In the genomic region with DNA sequence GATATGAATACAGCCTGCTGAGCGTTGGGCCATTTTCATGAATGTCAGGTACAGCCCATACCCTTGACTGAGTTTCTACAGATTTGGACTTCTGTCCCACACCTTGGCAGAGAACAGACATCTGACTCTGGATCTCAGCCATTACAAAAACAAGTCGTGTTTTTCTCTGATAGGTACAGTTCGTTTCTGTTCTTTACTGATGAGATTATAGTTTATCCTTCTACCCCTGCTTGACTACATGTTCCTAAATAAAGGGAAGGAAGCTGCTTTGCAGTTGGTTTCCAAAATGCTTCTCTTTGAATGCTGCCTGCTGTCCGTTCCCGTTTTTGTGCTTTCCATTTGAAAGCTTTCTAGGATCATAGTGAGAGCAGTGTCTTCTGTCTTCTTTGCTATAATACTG, we compare ENCODE assay signal across 27 mouse cellular contexts. TPM values are rescaled to one million over a fixed set of nuclear protein-coding genes. Genes with fewer than 3 reads are reported as not detected.
A peak's percentile ranks its signal among the peaks of the same experiment; 100 is the strongest.
DNase-seq lines count a peak whose midpoint lies in the region; ATAC-seq and TF ChIP-seq lines count a peak whose summit lies in the region.
"Had no signal": no experiment of that assay in that cellular context is flagged by ENCODE, and none has a peak within 500 bp of the region (broad histone marks: within the 10 kb centered on the region; RNA-seq: fewer than 3 reads in every experiment).

No protein-coding gene starts in this region.

- H3K4me3 ChIP-seq in intestine, postnatal 0 days (ENCODE audit: low read depth, low read length), result no peak overlapping the region
- H3K4me3 ChIP-seq in intestine, embryonic 15.5 days (replicated peaks), result no peak overlapping the region
- no peak overlapping the region for H3K4me3 ChIP-seq in liver, postnatal 0 days (ENCODE audit: low read depth, low read length)
- H3K4me3 ChIP-seq: embryonic facial prominence, embryonic 13.5 days; embryonic facial prominence, embryonic 15.5 days; erythroblast, embryonic 14.5 days; forebrain, embryonic 10.5 days; forebrain, embryonic 12.5 days had no signal

- H3K4me2 ChIP-seq in intestine, postnatal 0 days (replicated peaks; ENCODE audit: low read depth), result no peak overlapping the region
- no peak overlapping the region for H3K4me2 ChIP-seq in intestine, embryonic 15.5 days (replicated peaks)
- no peak overlapping the region for H3K4me2 ChIP-seq in liver, postnatal 0 days (ENCODE audit: low read depth, low read length)
- H3K4me2 ChIP-seq: embryonic facial prominence, embryonic 13.5 days; embryonic facial prominence, embryonic 15.5 days; forebrain, embryonic 12.5 days had no signal

- 62% methylated on average over 5 of the region's 5 CpGs for WGBS in intestine, postnatal 0 days
- WGBS in intestine, embryonic 15.5 days, result 79% methylated on average over 5 of the region's 5 CpGs
- WGBS in liver, postnatal 0 days (ENCODE audit: insufficient replicate concordance), result 48% methylated on average over 5 of the region's 5 CpGs

- DNase-seq in liver, postnatal 0 days, result no peak
- DNase-seq in liver, result no peak
- no peak for DNase-seq in left cerebral cortex, postnatal 14 days (ENCODE audit: low spot score in 2 of 2)
- DNase-seq: adrenal gland, adult 2 months; adrenal gland, postnatal 10 days; adrenal gland, postnatal 25 days; B cell, adult 2 months; cerebellum, adult 11 months; cerebellum, adult 18-20 months; cerebellum, adult 8-10 months; cerebellum, adult 9-11 months; cerebellum, postnatal 14 days; cerebellum, postnatal 36 days; embryo, embryonic 11 days had no signal

- H3K9ac ChIP-seq in intestine, postnatal 0 days (ENCODE audit: low read depth, low read length), result no peak overlapping the region
- H3K9ac ChIP-seq in intestine, embryonic 15.5 days, result no peak overlapping the region
- H3K9ac ChIP-seq in liver, postnatal 0 days (replicated peaks), result no peak overlapping the region
- H3K9ac ChIP-seq: embryonic facial prominence, embryonic 13.5 days; embryonic facial prominence, embryonic 15.5 days; forebrain, embryonic 12.5 days had no signal

- H3K27ac ChIP-seq in intestine, postnatal 0 days (ENCODE audit: low read depth, low read length), result peak overlapping the region; percentile 17; the same call in 1 of the 2 replicates
- H3K27ac ChIP-seq in intestine, embryonic 15.5 days, result no peak overlapping the region
- peak overlapping the region; percentile 34; the same call in 1 of the 2 replicates for H3K27ac ChIP-seq in liver, postnatal 0 days (ENCODE audit: low read depth)
- H3K27ac ChIP-seq: embryonic facial prominence, embryonic 13.5 days; embryonic facial prominence, embryonic 15.5 days; forebrain, embryonic 10.5 days; forebrain, embryonic 12.5 days had no signal

- intact Hi-C loops in left cerebral cortex, postnatal 14 days (cut with DNase I), result no loop called here

- no peak for ATAC-seq in intestine, postnatal 0 days
- no peak for ATAC-seq in intestine, embryonic 15.5 days
- ATAC-seq in liver, postnatal 0 days, result peak; percentile 24; the same call in 1 of the 2 replicates
- peak; percentile 47 for ATAC-seq in megakaryocyte-erythroid progenitor cell, adult 5-6 weeks (replicated peaks; ENCODE audit: low FRiP score, low TSS enrichment, poor library complexity, severe bottlenecking)
- ATAC-seq: CD4-positive, CD25-positive, alpha-beta regulatory T cell, adult 4 months; forebrain, embryonic 14.5 days; forebrain, embryonic 16.5 days had no signal

- H3K4me1 ChIP-seq in intestine, postnatal 0 days (replicated peaks; ENCODE audit: control insufficient read depth, insufficient read depth, low read length), result no peaks in the 10 kb centered on the region
- H3K4me1 ChIP-seq in intestine, embryonic 15.5 days (replicated peaks), result no peaks in the 10 kb centered on the region
- H3K4me1 ChIP-seq in liver, postnatal 0 days (ENCODE audit: insufficient read depth), result peaks cover 6% of the 10 kb centered on the region; the same call in 1 of the 2 replicates
- H3K4me1 ChIP-seq: embryonic facial prominence, embryonic 13.5 days; embryonic facial prominence, embryonic 15.5 days; forebrain, embryonic 10.5 days; forebrain, embryonic 12.5 days had no signal

- no peaks in the 10 kb centered on the region for H3K9me3 ChIP-seq in intestine, postnatal 0 days (ENCODE audit: control insufficient read depth)
- no peaks in the 10 kb centered on the region for H3K9me3 ChIP-seq in intestine, embryonic 15.5 days
- no peaks in the 10 kb centered on the region for H3K9me3 ChIP-seq in liver, postnatal 0 days (ENCODE audit: low read length)
- H3K9me3 ChIP-seq: embryonic facial prominence, embryonic 13.5 days; embryonic facial prominence, embryonic 15.5 days; forebrain, embryonic 10.5 days; forebrain, embryonic 12.5 days; G1E had no signal

- TF ChIP-seq CTCF in intestine, postnatal 0 days (IDR thresholded peaks at IDR 0.05; ENCODE audit: low read depth), result no peak
- no peak for TF ChIP-seq CTCF in liver, postnatal 0 days (IDR thresholded peaks at IDR 0.05; ENCODE audit: low read depth)

- no peaks in the 10 kb centered on the region for H3K36me3 ChIP-seq in intestine, postnatal 0 days (ENCODE audit: control insufficient read depth, insufficient read depth)
- H3K36me3 ChIP-seq in intestine, embryonic 15.5 days, result no peaks in the 10 kb centered on the region
- H3K36me3 ChIP-seq in liver, postnatal 0 days (replicated peaks; ENCODE audit: insufficient read depth, low read length), result no peaks in the 10 kb centered on the region; the same call in 1 of the 2 replicates
- H3K36me3 ChIP-seq: embryonic facial prominence, embryonic 13.5 days; embryonic facial prominence, embryonic 15.5 days; forebrain, embryonic 10.5 days; forebrain, embryonic 12.5 days had no signal

- peak; percentile 23 for TF ChIP-seq EP300 in liver, postnatal 0 days (IDR thresholded peaks at IDR 0.05; ENCODE audit: low read depth)

- no peaks in the 10 kb centered on the region for H3K27me3 ChIP-seq in intestine, postnatal 0 days (replicated peaks; ENCODE audit: control insufficient read depth, insufficient read depth, low read length)
- no peaks in the 10 kb centered on the region for H3K27me3 ChIP-seq in intestine, embryonic 15.5 days (replicated peaks)
- no peaks in the 10 kb centered on the region for H3K27me3 ChIP-seq in liver, postnatal 0 days (ENCODE audit: insufficient read depth, low read length)
- H3K27me3 ChIP-seq: CH12.LX; embryonic facial prominence, embryonic 13.5 days; embryonic facial prominence, embryonic 15.5 days; forebrain, embryonic 12.5 days had no signal

RNA-seq across cellular contexts. Expression of gene Larp1b, which starts 37.9 kb away (rescaled TPM):
- 24.9 and 33.0 TPM in 2 replicates for polyA plus RNA-seq in intestine, postnatal 0 days (2015; fragmentation: Nextera tagmentation; extraction: Ambion mirVana)
- 10.4 and 14.0 TPM in 2 replicates for polyA plus RNA-seq in intestine, embryonic 15.5 days (2015; fragmentation: Nextera tagmentation; extraction: Ambion mirVana)
- polyA plus RNA-seq in liver, postnatal 0 days (2015; fragmentation: Nextera tagmentation; extraction: Ambion mirVana), result 22.3 and 27.9 TPM in 2 replicates
- 45.1 and 46.2 TPM in 2 replicates for total RNA-seq in megakaryocyte-erythroid progenitor cell, adult 5-6 weeks (2014; fragmentation: Nextera tagmentation)
- total RNA-seq in megakaryocyte-erythroid progenitor cell, adult 5-6 weeks (2017), result 87.9 and 89.4 TPM in 2 replicates
- 10 to 100 TPM; 21.6 to 21.9 TPM for total RNA-seq in left cerebral cortex, postnatal 14 days (2021)

Comparison
In these comparisons a context has a peak if more than half of its experiments do, and no peak if none do; other contexts are left out.
1. ATAC-seq: peak in liver, postnatal 0 days (single experiment) and megakaryocyte-erythroid progenitor cell, adult 5-6 weeks (single experiment); none in intestine, postnatal 0 days (single experiment) and intestine, embryonic 15.5 days (single experiment).